Mouse (Mus musculus) layer of hippocampus, postnatal 25 days (tissue): ENCODE measurements around the gene Shc4. TPM values are rescaled to one million over a fixed set of nuclear protein-coding genes. Genes with fewer than 3 reads are reported as not detected.

Experiments used
- DNase-seq, 2 experiments: peaks; one replicate each; pipeline ENCODE4 v3.0.0; 2022; ENCODE audit warnings: mixed read lengths in 2 of 2, low spot score in 1 of 2; ENCODE audit errors: extremely low spot score in 1 of 2
- total RNA-seq, 2 experiments: library from RNA; stranded (reverse); gene quantifications; 2 replicates each; pipeline ENCODE4 v1.2.3; 2021

Gene Shc4
- total RNA-seq, 2 experiments from 2014 or later = 4.3 to 4.5 TPM

DNA sequence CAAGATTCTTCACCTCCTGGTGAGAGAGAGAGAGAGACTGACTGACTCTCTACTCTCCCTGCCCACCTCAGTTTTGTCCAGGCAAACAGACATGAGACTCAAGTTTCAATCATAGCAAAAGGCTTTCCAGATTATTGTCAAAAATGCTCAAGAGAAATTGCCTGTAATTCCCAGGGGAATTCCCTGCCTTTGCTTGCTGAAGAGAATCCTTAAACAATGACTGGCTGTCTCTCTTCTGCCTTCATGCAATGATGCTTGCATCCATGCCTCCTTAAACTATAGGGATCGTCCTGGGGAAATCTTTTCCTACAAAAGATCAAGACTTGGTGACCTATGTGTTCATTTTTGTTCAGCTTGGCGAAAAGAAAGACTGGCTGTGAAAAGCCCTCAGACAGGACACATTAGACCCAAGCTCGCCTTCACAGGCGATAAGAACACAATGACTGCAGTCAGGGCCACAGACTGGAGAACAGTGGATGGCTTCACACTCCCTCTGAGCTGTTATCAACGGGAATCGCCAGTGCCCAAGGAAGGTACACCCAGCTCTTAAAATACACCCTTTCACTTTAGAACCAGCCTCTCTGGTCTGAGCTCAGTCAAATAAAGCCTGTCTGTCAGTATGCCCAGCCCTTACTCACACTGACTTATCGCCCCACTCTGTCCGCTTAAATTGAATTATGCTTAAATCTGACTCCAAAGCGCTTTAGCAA lies 38.4 kb downstream of the Shc4 start:
- no peak for DNase-seq

DNA sequence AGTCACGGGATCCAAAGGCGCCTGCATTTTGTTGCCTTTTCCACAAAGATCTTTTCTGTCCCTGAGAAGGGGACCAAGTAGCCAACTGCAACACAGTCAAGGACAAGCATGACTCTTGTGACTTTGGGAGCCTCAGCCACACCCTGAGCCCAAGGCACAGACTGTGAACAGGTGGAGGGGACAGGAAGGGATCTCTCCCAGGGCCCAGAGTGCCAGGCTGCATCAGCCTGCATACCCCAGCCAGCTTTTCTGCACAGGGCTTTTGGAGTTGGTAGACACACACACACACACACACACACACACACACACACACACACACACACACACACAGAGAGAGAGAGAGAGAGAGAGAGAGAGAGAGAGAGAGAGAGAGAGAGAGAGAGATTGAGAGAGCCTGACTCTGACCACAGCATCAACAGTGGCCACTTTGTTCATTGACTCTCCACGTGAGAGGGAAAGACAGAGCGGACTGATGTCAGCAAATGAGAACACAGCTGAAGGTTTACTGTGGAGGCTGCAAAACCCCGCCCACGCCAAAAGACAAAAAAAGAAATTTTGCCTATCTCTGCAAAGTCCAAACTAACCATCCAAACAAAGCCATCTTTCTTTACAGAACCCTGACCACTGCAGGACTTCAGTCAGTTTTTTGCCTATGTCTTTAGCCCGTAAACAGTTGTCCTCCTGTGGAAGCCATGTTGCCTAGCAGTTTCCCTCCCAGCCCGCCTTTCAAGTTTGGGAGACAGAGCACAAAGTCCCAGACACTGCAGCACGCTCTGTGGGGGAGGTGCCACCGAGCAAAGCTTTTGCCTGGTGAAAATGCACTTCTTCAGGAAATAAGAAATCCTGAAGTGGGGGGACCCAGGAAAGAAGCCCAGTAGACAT lies 39.1 kb downstream of the Shc4 start:
- no peak for DNase-seq

DNA sequence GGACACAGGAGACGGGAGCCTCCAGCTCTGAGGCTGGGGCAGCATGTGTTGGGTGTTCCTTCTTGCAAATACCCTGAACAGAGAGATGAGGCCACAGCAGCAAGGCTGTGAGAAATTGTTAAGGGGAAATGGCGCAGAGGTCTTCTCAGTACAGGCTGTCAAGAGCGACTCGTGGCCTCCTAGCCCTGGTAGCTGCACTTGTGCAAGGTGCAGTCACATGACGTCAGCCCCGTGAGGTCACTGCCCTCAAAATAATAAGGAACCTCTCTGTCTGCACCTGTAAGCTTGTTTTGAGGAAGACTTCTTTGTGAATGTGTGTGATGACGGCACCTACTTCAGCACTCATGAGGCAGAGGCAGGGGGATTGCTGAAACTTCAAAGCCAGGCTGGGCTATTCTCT lies 40.1 kb downstream of the Shc4 start:
- no peak for DNase-seq

DNA sequence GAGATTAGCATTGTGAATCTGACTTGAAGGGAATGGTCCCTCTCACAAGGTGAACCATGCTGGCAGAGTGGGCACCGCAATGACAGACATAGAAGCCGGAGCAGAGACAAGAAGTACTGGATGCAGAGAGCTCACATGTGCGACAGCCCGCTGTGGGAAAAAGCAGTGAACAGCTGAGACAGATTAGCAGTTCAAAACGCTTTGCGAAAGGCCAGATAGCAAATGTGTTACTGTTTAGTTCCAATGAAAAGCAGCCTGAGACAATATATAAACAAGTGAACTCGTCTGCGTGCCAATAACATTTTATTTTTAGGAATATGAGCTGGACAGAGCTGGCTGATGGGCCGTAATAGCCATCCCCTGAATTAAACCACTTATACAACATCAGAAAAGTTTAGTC lies 42.1 kb downstream of the Shc4 start:
- DNase-seq = no peak

DNA sequence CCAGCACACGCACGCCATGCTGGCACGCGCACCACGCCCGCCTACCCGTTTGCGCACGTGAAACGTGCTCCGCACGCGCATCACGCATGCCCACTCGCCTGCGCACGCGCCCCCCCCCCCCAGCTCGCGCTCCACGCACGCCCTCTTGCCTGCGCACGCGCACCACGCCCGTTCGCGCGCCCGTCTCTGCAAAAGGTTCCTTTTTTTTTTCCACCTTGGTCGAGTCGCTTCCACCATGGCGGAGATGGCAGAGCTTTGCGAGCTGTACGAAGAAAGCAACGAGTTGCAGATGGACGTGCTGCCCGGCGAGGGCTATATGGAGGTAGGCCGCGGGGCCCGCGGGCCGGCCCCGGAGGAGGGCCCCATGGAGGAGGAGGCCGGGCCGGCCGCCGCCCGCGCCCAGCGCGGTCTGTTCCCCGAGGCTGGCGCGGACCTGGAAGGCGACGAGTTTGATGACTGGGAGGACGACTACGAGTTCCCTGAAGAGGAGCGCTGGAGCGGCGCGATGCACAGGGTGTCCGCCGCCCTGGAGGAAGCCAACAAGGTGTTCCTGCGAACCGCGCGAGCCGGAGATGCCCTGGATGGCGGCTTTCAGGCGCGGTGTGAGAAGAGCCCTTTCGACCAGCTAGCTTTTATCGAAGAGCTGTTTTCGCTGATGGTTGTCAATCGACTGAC lies 50.9 kb downstream of the Shc4 start, which contains the start of gene Eid1:
TSS of gene Eid1 (plus strand) at position 139 of the 675 bp plus-strand sequence.
- DNase-seq = peak; percentile 75 to 76

DNA sequence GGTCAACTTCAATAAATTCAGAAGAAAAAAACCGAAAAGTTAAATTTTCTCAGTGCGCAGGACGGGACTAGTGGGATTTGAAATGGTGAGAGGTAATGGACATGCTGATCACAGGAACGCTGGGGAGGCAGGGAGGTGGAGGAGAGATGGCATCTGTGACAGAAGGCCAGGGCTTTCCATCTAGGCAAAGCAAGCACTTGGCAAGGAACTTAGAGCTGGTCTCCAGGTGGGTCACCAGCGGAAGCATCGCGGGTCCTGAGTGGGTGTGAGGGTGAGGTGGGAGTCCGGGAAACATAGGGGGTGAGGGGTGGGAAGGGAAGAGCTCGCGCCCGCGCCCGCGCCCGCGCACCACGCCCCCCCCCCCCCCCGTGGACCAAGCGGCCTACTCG lies 51.4 kb downstream of the Shc4 start:
- DNase-seq = no peak

DNA sequence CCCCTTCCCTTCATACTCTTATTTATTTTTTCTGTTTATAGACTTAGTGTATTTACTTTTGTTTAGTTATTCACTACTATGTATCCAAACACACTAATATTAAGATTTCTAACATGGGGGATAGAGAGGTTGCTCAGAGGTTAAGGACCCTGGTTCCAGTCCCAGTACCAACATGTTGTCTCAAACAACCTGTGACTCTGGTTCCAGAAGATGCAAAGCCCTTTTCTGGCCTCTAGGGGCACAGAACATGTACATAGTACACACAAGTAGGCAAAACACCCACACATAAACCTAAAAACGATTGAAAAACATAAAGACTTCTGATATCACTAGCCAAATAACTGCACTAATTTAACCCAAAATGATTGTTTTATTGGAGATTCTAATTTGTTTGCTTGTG lies 53.1 kb downstream of the Shc4 start:
- DNase-seq = no peak

DNA sequence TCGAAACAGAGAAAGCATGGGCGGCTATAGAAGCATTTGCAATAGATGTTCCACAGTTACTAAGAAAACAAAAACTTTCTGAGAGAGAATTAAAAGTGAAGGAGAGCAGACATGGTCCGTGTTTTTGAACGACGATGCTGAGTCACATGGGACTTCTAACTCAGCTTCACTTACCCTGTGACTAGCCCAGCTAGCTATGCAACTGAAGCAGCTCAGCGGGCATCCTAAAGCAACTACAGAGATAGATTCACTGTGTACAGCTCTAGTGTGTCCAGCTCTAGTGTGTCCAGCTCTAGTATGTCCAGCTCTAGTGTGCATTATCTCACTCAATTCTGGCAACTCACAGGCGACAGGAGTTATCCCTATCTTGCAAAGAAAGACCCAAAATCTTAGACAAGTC lies 56.2 kb downstream of the Shc4 start:
- no peak for DNase-seq

DNA sequence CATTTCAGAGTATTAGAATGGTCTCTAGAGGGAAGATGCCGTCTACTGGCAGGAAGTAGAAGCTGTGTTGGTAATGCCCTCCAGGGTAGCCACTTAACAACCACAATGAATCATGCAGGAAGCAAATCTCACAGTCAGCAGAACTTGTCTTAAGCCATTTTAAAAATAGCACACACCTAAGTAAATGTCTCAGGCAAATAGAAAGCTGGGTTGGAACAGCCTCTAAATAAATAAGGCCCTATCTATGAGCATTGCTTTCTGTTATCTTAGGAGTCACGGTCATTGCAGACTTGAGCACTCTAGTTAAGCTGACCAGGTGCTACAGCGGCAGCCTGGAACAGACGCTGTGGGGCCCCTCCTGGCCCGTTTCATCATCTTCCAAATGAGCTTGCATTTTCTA lies 56.8 kb downstream of the Shc4 start:
- DNase-seq = no peak

DNA sequence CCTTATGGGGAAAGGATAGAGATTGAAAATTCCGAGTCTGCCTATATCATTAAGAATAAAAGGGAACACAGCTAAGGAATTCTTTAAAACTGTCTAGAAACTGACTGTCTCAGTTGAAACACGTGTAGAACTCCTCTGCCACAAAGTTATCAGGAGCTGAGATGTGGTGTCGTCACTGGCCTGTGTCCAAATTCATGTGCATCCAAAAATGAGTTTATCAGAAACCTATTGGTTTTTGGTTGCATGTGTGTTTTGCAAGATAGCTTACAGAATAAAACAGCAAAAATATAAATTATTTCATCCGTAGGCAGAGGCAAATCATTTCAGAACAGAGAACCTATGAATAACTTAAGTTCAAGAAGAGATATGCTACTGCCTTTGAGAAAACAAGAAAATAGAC lies 57.3 kb downstream of the Shc4 start:
- no peak for DNase-seq

DNA sequence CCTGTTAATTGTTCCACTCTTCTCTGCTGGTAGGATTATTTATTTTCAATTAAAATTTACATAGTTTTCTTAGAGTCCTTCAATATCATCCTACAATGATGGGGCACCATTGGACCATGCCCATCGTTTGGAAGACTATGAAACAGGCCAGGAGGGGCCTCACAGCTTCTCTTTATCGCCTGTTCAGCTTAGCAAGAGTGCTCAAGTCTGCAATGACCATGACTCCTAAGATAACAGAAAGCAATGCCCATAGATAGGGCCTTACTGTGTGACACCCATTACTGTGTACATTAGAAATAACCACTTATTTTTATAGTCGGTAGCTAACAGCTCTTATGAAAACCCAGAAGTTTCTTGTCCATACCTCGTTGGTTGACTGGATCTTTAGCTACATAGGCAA lies 58.0 kb downstream of the Shc4 start:
- DNase-seq = no peak

DNA sequence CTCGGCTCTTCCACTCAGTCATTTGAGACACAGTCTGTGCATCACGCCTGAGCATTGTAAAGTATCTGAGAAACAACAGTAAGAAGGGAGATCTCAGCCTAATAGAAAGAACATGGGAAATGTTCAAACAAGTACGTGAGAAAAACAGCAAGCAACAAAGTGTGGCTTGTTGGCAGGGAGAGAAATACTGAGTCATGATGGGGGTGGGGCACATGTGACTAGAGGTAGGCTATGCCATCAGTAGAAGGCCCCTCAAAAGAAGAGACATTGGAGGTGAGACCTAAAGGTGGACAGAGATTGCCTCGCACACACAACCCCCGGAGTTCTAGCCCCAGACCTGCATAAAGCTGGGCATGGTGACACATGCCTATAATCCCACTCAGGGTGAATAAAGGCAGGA lies 58.7 kb downstream of the Shc4 start:
- DNase-seq = no peak

DNA sequence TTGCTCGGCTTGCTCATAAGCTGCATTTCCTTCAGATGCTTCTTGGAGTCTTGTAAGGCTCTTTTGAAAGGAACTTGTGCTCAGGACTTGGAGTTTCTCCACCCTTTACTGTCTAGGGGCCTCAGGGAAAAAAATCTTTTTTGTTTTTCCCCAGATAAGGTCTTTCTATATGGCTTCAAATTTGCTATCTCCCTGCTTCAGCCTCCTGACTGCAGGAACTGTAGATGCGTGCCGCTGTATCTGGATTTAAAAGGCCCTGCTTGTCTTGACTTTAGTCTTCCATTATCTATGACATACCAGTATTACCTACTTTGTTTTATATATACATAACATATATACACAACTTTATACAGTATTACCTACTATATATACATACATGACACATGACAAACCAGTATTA lies 61.4 kb downstream of the Shc4 start:
- DNase-seq = no peak

DNA sequence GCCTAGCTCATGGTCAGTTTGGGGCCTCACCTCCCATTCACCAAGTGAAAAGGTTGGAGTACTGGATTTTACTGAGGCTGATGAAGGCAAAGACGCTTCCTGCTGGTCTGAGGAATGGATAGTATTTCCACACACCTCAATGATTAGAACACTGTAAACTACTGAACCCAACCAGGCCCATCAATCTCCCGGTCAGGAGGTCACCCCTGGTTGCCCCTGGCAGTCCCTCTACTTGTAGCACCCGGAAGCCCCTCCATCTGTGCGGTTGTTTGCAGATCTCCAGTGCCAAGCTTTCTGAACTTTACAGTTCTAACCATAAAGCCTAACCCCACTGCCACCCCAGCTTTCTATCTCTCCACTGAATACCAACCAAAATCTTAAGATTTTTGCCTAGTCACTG lies 62.8 kb downstream of the Shc4 start:
- no peak for DNase-seq

DNA sequence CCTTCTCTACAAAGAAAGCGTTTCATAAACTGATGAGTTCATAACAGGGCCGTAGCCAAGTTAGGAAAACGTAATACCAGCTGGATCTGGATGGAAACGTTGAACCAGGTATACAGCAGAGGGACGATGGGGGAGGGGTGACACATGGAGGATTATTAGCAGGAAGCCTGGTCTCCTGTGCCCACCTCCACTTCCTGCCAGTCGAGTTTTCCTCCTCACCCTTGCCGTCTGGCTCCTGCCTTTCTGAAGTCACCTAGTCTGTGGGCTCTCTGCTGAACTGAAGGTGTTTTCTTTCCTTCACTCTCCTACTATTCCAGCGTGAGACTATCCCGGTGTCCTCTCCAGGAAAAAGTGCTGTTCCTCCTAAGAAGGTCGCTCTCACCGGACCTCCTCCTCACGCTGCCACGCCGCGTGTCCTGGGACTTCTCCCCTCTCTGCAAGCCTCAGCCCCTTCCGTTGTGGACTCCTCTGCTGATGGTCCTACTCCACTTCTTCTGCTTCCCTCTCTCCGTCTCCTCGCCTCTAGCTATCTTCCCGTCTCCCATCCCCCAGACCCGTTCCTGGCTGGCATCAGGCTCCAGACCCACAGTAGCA lies 63.3 kb downstream of the Shc4 start:
- no peak for DNase-seq

DNA sequence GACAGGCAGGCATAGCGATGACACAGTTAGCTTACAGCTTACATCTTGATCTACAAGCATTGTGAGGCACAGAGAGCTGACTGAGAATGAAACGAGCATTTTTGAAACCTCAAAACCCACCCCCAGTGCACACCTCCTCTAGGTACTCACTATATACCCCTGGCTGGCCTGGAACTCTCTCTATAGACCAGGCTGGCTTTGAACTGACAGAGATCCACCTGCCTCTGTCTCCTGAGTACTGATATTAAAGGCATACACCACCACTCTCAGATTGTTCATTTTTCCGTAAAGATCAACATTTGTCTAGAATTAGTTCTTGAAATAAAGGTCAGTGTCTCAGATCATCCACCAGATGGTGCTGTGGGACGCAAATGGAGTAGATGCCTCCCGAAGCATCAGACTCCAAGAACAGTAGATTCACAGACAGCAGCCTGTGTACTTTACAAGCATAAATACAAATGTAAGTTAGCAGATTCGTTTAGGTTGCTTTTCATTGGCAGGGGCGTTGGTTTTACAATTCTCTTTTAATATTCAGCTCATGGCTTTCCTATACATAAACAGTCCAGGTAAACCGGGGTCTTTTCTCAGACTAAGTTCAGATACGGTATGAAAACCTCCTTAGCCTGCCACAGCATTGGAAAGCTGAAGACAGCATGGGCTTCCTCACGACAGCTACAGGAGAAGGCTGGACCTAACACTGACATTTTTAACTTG lies 64.0 kb downstream of the Shc4 start:
- peak in 1 of 2 experiments; percentile 69 for DNase-seq

DNA sequence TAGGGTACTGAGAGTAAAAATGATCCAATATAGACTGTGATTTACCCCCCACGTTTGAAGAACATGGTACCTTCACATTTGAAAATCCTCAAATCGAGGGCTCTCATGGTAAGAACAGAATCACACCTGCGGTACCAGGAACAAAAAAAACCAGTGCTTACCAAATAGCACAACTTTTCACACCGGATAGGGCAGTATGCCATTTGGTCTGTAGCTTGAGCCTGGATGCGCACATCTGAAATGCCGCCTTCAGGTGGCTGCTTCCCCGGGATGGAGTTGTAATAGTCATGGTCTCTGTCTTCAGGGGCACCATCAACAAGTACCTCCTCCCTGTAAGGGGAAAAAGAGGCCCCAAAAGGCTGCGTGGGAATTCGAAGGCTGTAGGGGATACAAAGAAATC lies 68.6 kb downstream of the Shc4 start:
- no peak for DNase-seq

DNA sequence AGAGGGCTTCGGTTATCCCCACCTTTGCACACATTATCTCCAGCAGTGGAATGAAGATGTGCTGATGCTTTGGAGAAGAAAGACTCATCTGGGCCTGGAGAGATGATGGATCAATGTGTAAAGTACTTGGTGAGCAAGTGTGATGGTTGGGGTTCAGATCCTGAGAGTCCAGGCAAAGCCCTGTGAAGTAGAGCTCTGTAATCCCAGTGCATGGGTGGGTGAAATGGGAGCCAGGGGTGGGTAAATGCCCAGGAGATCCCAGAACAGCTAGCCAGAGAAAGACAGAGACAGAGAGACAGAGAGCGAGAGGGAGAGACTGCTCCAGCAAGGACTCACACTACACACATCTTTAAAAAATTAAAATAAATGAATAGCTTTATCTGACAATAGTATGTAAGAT lies 70.7 kb downstream of the Shc4 start:
- DNase-seq = no peak

DNA sequence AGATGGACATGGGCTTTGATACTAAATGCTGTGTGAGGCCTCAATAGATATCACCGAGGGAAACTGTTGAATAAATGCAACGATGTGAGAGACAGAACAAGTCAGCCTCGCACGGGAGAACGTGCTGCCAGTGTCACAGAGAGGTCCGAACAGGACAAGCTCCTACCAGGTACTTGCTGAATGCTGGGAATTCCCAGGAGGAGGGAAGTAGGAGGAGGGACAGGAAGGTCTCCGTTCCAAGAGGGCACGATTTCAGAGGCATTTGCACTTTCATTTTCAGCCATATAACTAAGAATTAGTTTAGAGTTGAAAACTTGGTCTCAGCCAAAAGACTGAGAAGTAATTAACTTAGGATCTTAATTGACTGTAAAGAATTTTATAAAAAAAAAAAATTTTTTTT lies 72.4 kb downstream of the Shc4 start:
- DNase-seq = no peak

DNA sequence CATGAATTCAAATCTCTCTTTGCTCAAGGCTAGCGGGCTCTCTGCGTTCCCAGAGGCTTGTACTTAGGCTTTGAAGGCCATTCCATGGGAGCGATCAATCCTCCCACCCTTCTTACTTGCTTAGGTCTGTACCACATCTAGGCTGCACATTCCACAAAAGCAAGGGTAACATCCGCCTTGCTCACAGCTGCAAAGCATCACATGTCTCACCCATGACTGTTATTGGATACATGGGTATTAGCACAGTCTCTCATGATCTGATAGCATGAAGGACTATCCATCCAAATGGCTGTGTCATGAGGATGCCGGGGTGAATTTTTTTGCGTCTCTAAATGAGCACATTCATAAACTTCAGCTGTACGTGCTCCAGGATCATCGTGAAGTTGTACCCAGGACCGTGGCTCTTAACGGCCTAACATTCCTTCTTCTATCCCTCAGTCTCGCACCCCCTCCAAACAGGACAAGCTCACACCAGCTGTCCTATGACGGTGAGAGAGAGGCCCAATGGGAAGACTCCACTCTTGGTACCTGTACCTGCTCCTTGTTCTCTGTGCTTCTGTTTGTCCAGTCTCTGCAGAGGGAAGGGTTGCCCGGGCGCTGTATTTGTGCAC lies 73.1 kb downstream of the Shc4 start:
- DNase-seq = no peak
